Mouse (Mus musculus): ENCODE results near the gene Dct. TPM values are rescaled to one million over a fixed set of nuclear protein-coding genes. Genes with fewer than 3 reads are reported as not detected.

Dct gene
- polyA plus RNA-seq (2015; fragmentation: Nextera tagmentation; extraction: Ambion mirVana) = 2.4 and 3.6 TPM in 2 replicates

- 54% methylated on average over 13 of the region's 13 CpGs for WGBS
- no peak within 1 kb of the TSS for H3K27ac ChIP-seq
- H3K4me1 ChIP-seq (replicated peaks) = no peaks in the 10 kb centered on the region; the same call in 1 of the 2 replicates
- H3K4me3 ChIP-seq = no peak within 1 kb of the TSS
- no peak within 1 kb of the TSS for H3K4me2 ChIP-seq
- H3K9me3 ChIP-seq (replicated peaks) = no peaks in the 10 kb centered on the region
- ATAC-seq (replicated peaks; ENCODE audit: insufficient number of reproducible peaks, insufficient read depth, low FRiP score, low read depth) = 0 out of 2 replicates have a peak, but pooled peaks have one; percentile 38
- no peaks in the 10 kb centered on the region for H3K36me3 ChIP-seq
- peaks cover 12% of the 10 kb centered on the region for H3K27me3 ChIP-seq
- no peak within 1 kb of the TSS for H3K9ac ChIP-seq
These were observed at the start of gene Dct for GRCm38 (mm10) chr14:118051975-118052630. Gene Dct, minus strand, starts transcription at chr14:118052244.

- H3K9ac ChIP-seq = no peak overlapping the region
- H3K27ac ChIP-seq = no peak overlapping the region
- H3K36me3 ChIP-seq = no peaks in the 10 kb centered on the region
- 74% methylated on average over 14 of the region's 14 CpGs for WGBS
- H3K4me1 ChIP-seq (replicated peaks) = no peaks in the 10 kb centered on the region
- no peak overlapping the region for H3K4me2 ChIP-seq
- no peak overlapping the region for H3K4me3 ChIP-seq
- no peak for ATAC-seq (replicated peaks; ENCODE audit: insufficient number of reproducible peaks, insufficient read depth, low FRiP score, low read depth)
- no peaks in the 10 kb centered on the region for H3K9me3 ChIP-seq (replicated peaks)
- no peaks in the 10 kb centered on the region for H3K27me3 ChIP-seq
These were observed 49.4 kb upstream of the Dct start for GRCm38 (mm10) chr14:118101227-118101990.

GRCm38 (mm10) chr14:118098265-118098664 is 46.2 kb upstream of the Dct start:
- H3K9ac ChIP-seq = no peak overlapping the region
- 69% methylated on average over 2 of the region's 2 CpGs for WGBS
- no peaks in the 10 kb centered on the region for H3K36me3 ChIP-seq
- no peaks in the 10 kb centered on the region for H3K9me3 ChIP-seq (replicated peaks)
- H3K4me2 ChIP-seq = no peak overlapping the region
- H3K27ac ChIP-seq = no peak overlapping the region
- no peaks in the 10 kb centered on the region for H3K27me3 ChIP-seq
- no peak overlapping the region for H3K4me3 ChIP-seq
- H3K4me1 ChIP-seq (replicated peaks) = no peaks in the 10 kb centered on the region
- ATAC-seq (replicated peaks; ENCODE audit: insufficient number of reproducible peaks, insufficient read depth, low FRiP score, low read depth) = no peak

- Histone ChIP-seq H3K4me1 (replicated peaks) (no peaks in the 10 kb centered on the region), H3K36me3 (no peaks in the 10 kb centered on the region), H3K4me2 (peak overlapping the region; percentile 80), H3K27me3 (no peaks in the 10 kb centered on the region), H3K27ac (peak overlapping the region; percentile 79), H3K9me3 (replicated peaks) (no peaks in the 10 kb centered on the region), H3K4me3 (peak overlapping the region; percentile 72), H3K9ac (peak overlapping the region; percentile 71)
- 3% methylated on average over 18 of the region's 18 CpGs for WGBS
- peak; percentile 51; the same call in 1 of the 2 replicates for ATAC-seq (replicated peaks; ENCODE audit: insufficient number of reproducible peaks, insufficient read depth, low FRiP score, low read depth)
These were observed 37.9 kb upstream of the Dct start for GRCm38 (mm10) chr14:118089806-118090392.

- H3K36me3 ChIP-seq = no peaks in the 10 kb centered on the region
- peak overlapping the region; percentile 79 for H3K27ac ChIP-seq
- H3K9ac ChIP-seq = peak overlapping the region; percentile 71
- peak overlapping the region; percentile 80 for H3K4me2 ChIP-seq
- under 1% methylated on average over 44 of the region's 44 CpGs for WGBS
- H3K4me3 ChIP-seq = peak overlapping the region; percentile 72
- H3K27me3 ChIP-seq = no peaks in the 10 kb centered on the region
- peak; percentile 74 for ATAC-seq (replicated peaks; ENCODE audit: insufficient number of reproducible peaks, insufficient read depth, low FRiP score, low read depth)
- no peaks in the 10 kb centered on the region for H3K4me1 ChIP-seq (replicated peaks)
- H3K9me3 ChIP-seq (replicated peaks) = no peaks in the 10 kb centered on the region
These were observed 37.3 kb upstream of the Dct start for GRCm38 (mm10) chr14:118089215-118089805.

GRCm38 (mm10) chr14:118088437-118089207 is 36.6 kb upstream of the Dct start:
- Histone ChIP-seq H3K4me1 (replicated peaks) (no peaks in the 10 kb centered on the region), H3K9ac (peak overlapping the region; percentile 71), H3K27me3 (no peaks in the 10 kb centered on the region), H3K4me2 (peak overlapping the region; percentile 80), H3K4me3 (peak overlapping the region; percentile 72), H3K36me3 (no peaks in the 10 kb centered on the region), H3K27ac (peak overlapping the region; percentile 79), H3K9me3 (replicated peaks) (no peaks in the 10 kb centered on the region)
- WGBS = 12% methylated on average over 22 of the region's 22 CpGs
- no peak; the same call in 1 of the 2 replicates for ATAC-seq (replicated peaks; ENCODE audit: insufficient number of reproducible peaks, insufficient read depth, low FRiP score, low read depth)

GRCm38 (mm10) chr14:118086271-118087035 is 34.4 kb upstream of the Dct start:
- H3K27me3 ChIP-seq = no peaks in the 10 kb centered on the region
- no peak for ATAC-seq (replicated peaks; ENCODE audit: insufficient number of reproducible peaks, insufficient read depth, low FRiP score, low read depth)
- WGBS = 39% methylated on average over 5 of the region's 5 CpGs
- H3K36me3 ChIP-seq = no peaks in the 10 kb centered on the region
- H3K27ac ChIP-seq = no peak overlapping the region
- H3K9me3 ChIP-seq (replicated peaks) = no peaks in the 10 kb centered on the region
- H3K9ac ChIP-seq = no peak overlapping the region
- H3K4me3 ChIP-seq = no peak overlapping the region
- H3K4me2 ChIP-seq = no peak overlapping the region
- H3K4me1 ChIP-seq (replicated peaks) = no peaks in the 10 kb centered on the region

- H3K4me3 ChIP-seq = no peak overlapping the region
- H3K27ac ChIP-seq = no peak overlapping the region
- no peaks in the 10 kb centered on the region for H3K36me3 ChIP-seq
- no peaks in the 10 kb centered on the region for H3K27me3 ChIP-seq
- H3K9me3 ChIP-seq (replicated peaks) = no peaks in the 10 kb centered on the region
- WGBS = 87% methylated on average over 6 of the region's 6 CpGs
- H3K4me1 ChIP-seq (replicated peaks) = 0 out of 2 replicates have a peak, but pooled peaks cover 3% of the 10 kb centered on the region
- H3K9ac ChIP-seq = no peak overlapping the region
- ATAC-seq (replicated peaks; ENCODE audit: insufficient number of reproducible peaks, insufficient read depth, low FRiP score, low read depth) = no peak
- H3K4me2 ChIP-seq = no peak overlapping the region
These were observed 31.8 kb upstream of the Dct start for GRCm38 (mm10) chr14:118083851-118084250.

- Histone ChIP-seq H3K27me3 (no peaks in the 10 kb centered on the region), H3K36me3 (no peaks in the 10 kb centered on the region), H3K9ac (no peak overlapping the region), H3K4me3 (0 out of 2 replicates have a peak overlapping the region, but pooled peaks have one; percentile 12), H3K4me2 (peak overlapping the region; percentile 45), H3K9me3 (replicated peaks) (no peaks in the 10 kb centered on the region), H3K27ac (no peak overlapping the region), H3K4me1 (replicated peaks) (0 out of 2 replicates have a peak, but pooled peaks cover 3% of the 10 kb centered on the region)
- WGBS = 17% methylated on average over 11 of the region's 11 CpGs
- ATAC-seq (replicated peaks; ENCODE audit: insufficient number of reproducible peaks, insufficient read depth, low FRiP score, low read depth) = no peak
These were observed 28.6 kb upstream of the Dct start for GRCm38 (mm10) chr14:118080606-118081005.

GRCm38 (mm10) chr14:118070100-118070499 is 18.1 kb upstream of the Dct start:
- Histone ChIP-seq H3K4me3 (no peak overlapping the region), H3K27ac (peak overlapping the region; percentile 11; the same call in 1 of the 2 replicates), H3K4me1 (replicated peaks) (no peaks in the 10 kb centered on the region)

More at GRCm38 (mm10) chr14:118070100-118070499, 18.1 kb upstream of the Dct start:
- peak; percentile 43 for ATAC-seq (replicated peaks; ENCODE audit: insufficient number of reproducible peaks, insufficient read depth, low FRiP score, low read depth)
- H3K4me2 ChIP-seq = no peak overlapping the region
- H3K9ac ChIP-seq = no peak overlapping the region
- H3K27me3 ChIP-seq = no peaks in the 10 kb centered on the region
- H3K36me3 ChIP-seq = no peaks in the 10 kb centered on the region
- 62% methylated on average over 12 of the region's 12 CpGs for WGBS
- no peaks in the 10 kb centered on the region for H3K9me3 ChIP-seq (replicated peaks)
